Mouse (Mus musculus): ENCODE measurements around the gene Samd4b. TPM values are rescaled to one million over a fixed set of nuclear protein-coding genes. Genes with fewer than 3 reads are reported as not detected.

The Samd4b gene
- total and polyA plus RNA-seq, 3 experiments, result 4.4 to 88.8 (median 75.9) TPM

GRCm38 (mm10) chr7:28562371-28562770, 35.6 kb downstream of the Samd4b start:
- ATAC-seq (ENCODE audit: extremely low read depth, insufficient number of reproducible peaks, low FRiP score, poor library complexity, severe bottlenecking) (no peak), DNase-seq (ENCODE audit: low spot score) (no peak)
- Histone ChIP-seq H3K9me3 (replicated peaks) (no peaks in the 10 kb centered on the region), H3K4me3 (ENCODE audit: low read depth, low read length) (no peak overlapping the region), H3K4me1 (ENCODE audit: insufficient read depth, low read depth, low read length) (peaks cover 34% of the 10 kb centered on the region), H3K36me3 (replicated peaks) (peaks cover 94% of the 10 kb centered on the region), H3K27me3 (ENCODE audit: insufficient read depth, low read length) (no peaks in the 10 kb centered on the region)
- TF ChIP-seq GATA1 (IDR thresholded peaks at IDR 0.05; ENCODE audit: borderline replicate concordance, low read length) (no peak), GATA2 (IDR thresholded peaks at IDR 0.05; ENCODE audit: borderline replicate concordance, low read depth, low read length) (no peak), TAL1 (conservative IDR thresholded peaks at IDR 0.05; ENCODE audit: low read depth, low read length) (no peak), POLR2AphosphoS5 (IDR thresholded peaks at IDR 0.05; ENCODE audit: insufficient replicate concordance, low read depth, low read length) (no peak), CTCF (IDR thresholded peaks at IDR 0.05; ENCODE audit: low read depth, low read length) (no peak)

- H3K4me3 ChIP-seq (ENCODE audit: low read depth, low read length), result no peak overlapping the region
- DNase-seq (ENCODE audit: low spot score) (no peak), ATAC-seq (ENCODE audit: extremely low read depth, insufficient number of reproducible peaks, low FRiP score, poor library complexity, severe bottlenecking) (no peak)
- peaks cover 93% of the 10 kb centered on the region for H3K36me3 ChIP-seq (replicated peaks)
- no peaks in the 10 kb centered on the region for H3K27me3 ChIP-seq (ENCODE audit: insufficient read depth, low read length)
- H3K4me1 ChIP-seq (ENCODE audit: insufficient read depth, low read depth, low read length), result peaks cover 37% of the 10 kb centered on the region
- no peaks in the 10 kb centered on the region for H3K9me3 ChIP-seq (replicated peaks)
- TF ChIP-seq TAL1 (conservative IDR thresholded peaks at IDR 0.05; ENCODE audit: low read depth, low read length) (no peak), CTCF (IDR thresholded peaks at IDR 0.05; ENCODE audit: low read depth, low read length) (no peak), GATA2 (IDR thresholded peaks at IDR 0.05; ENCODE audit: borderline replicate concordance, low read depth, low read length) (no peak), POLR2AphosphoS5 (IDR thresholded peaks at IDR 0.05; ENCODE audit: insufficient replicate concordance, low read depth, low read length) (no peak), GATA1 (IDR thresholded peaks at IDR 0.05; ENCODE audit: borderline replicate concordance, low read length) (no peak)
Measured at GRCm38 (mm10) chr7:28561967-28562366, 36.0 kb downstream of the Samd4b start.

GRCm38 (mm10) chr7:28560856-28561255, 37.1 kb downstream of the Samd4b start:
- H3K4me1 ChIP-seq (ENCODE audit: insufficient read depth, low read depth, low read length), result peaks cover 41% of the 10 kb centered on the region
- DNase-seq (ENCODE audit: low spot score) (no peak), ATAC-seq (ENCODE audit: extremely low read depth, insufficient number of reproducible peaks, low FRiP score, poor library complexity, severe bottlenecking) (no peak)
- TF ChIP-seq POLR2AphosphoS5 (IDR thresholded peaks at IDR 0.05; ENCODE audit: insufficient replicate concordance, low read depth, low read length), result no peak
- no peak for TF ChIP-seq TAL1 (conservative IDR thresholded peaks at IDR 0.05; ENCODE audit: low read depth, low read length)
- TF ChIP-seq CTCF (IDR thresholded peaks at IDR 0.05; ENCODE audit: low read depth, low read length), result no peak
- TF ChIP-seq GATA2 (IDR thresholded peaks at IDR 0.05; ENCODE audit: borderline replicate concordance, low read depth, low read length), result no peak
- TF ChIP-seq GATA1 (IDR thresholded peaks at IDR 0.05; ENCODE audit: borderline replicate concordance, low read length), result no peak
- no peaks in the 10 kb centered on the region for H3K9me3 ChIP-seq (replicated peaks)
- H3K4me3 ChIP-seq (ENCODE audit: low read depth, low read length), result no peak overlapping the region
- peaks cover 84% of the 10 kb centered on the region for H3K36me3 ChIP-seq (replicated peaks)
- no peaks in the 10 kb centered on the region for H3K27me3 ChIP-seq (ENCODE audit: insufficient read depth, low read length)

GRCm38 (mm10) chr7:28558486-28558885, 39.5 kb downstream of the Samd4b start:
- Histone ChIP-seq H3K27me3 (ENCODE audit: insufficient read depth, low read length) (no peaks in the 10 kb centered on the region), H3K4me1 (ENCODE audit: insufficient read depth, low read depth, low read length) (peaks cover 41% of the 10 kb centered on the region), H3K9me3 (replicated peaks) (no peaks in the 10 kb centered on the region), H3K36me3 (replicated peaks) (peaks cover 60% of the 10 kb centered on the region), H3K4me3 (ENCODE audit: low read depth, low read length) (no peak overlapping the region; the same call in 1 of the 2 replicates)
- DNase-seq (ENCODE audit: low spot score), result no peak
- TF ChIP-seq TAL1 (conservative IDR thresholded peaks at IDR 0.05; ENCODE audit: low read depth, low read length) (no peak), GATA1 (IDR thresholded peaks at IDR 0.05; ENCODE audit: borderline replicate concordance, low read length) (no peak), CTCF (IDR thresholded peaks at IDR 0.05; ENCODE audit: low read depth, low read length) (no peak), POLR2AphosphoS5 (IDR thresholded peaks at IDR 0.05; ENCODE audit: insufficient replicate concordance, low read depth, low read length) (no peak), GATA2 (IDR thresholded peaks at IDR 0.05; ENCODE audit: borderline replicate concordance, low read depth, low read length) (no peak)
- ATAC-seq (ENCODE audit: extremely low read depth, insufficient number of reproducible peaks, low FRiP score, poor library complexity, severe bottlenecking), result no peak

- H3K36me3 ChIP-seq (replicated peaks), result peaks cover 53% of the 10 kb centered on the region
- H3K27me3 ChIP-seq (ENCODE audit: insufficient read depth, low read length), result peaks cover 4% of the 10 kb centered on the region; the same call in 1 of the 2 replicates
- TF ChIP-seq CTCF (IDR thresholded peaks at IDR 0.05; ENCODE audit: low read depth, low read length) (no peak), GATA1 (IDR thresholded peaks at IDR 0.05; ENCODE audit: borderline replicate concordance, low read length) (no peak), TAL1 (conservative IDR thresholded peaks at IDR 0.05; ENCODE audit: low read depth, low read length) (peak; percentile 68), GATA2 (IDR thresholded peaks at IDR 0.05; ENCODE audit: borderline replicate concordance, low read depth, low read length) (no peak), POLR2AphosphoS5 (IDR thresholded peaks at IDR 0.05; ENCODE audit: insufficient replicate concordance, low read depth, low read length) (no peak)
- H3K4me1 ChIP-seq (ENCODE audit: insufficient read depth, low read depth, low read length), result peaks cover 38% of the 10 kb centered on the region
- peak; percentile 63; the same call in 1 of the 2 replicates for ATAC-seq (ENCODE audit: extremely low read depth, insufficient number of reproducible peaks, low FRiP score, poor library complexity, severe bottlenecking)
- no peaks in the 10 kb centered on the region for H3K9me3 ChIP-seq (replicated peaks)
- H3K4me3 ChIP-seq (ENCODE audit: low read depth, low read length), result peak overlapping the region; percentile 37; the same call in 1 of the 2 replicates
- peak; percentile 37 for DNase-seq (ENCODE audit: low spot score)
Measured at GRCm38 (mm10) chr7:28557708-28558107, 40.2 kb downstream of the Samd4b start.

GRCm38 (mm10) chr7:28557069-28557468, 40.9 kb downstream of the Samd4b start:
- Histone ChIP-seq H3K36me3 (replicated peaks) (peaks cover 46% of the 10 kb centered on the region), H3K4me1 (ENCODE audit: insufficient read depth, low read depth, low read length) (peaks cover 31% of the 10 kb centered on the region), H3K27me3 (ENCODE audit: insufficient read depth, low read length) (peaks cover 8% of the 10 kb centered on the region; the same call in 1 of the 2 replicates), H3K4me3 (ENCODE audit: low read depth, low read length) (no peak overlapping the region), H3K9me3 (replicated peaks) (no peaks in the 10 kb centered on the region)
- DNase-seq (ENCODE audit: low spot score) (no peak), ATAC-seq (ENCODE audit: extremely low read depth, insufficient number of reproducible peaks, low FRiP score, poor library complexity, severe bottlenecking) (no peak)
- TF ChIP-seq GATA1 (IDR thresholded peaks at IDR 0.05; ENCODE audit: borderline replicate concordance, low read length) (no peak), TAL1 (conservative IDR thresholded peaks at IDR 0.05; ENCODE audit: low read depth, low read length) (no peak), POLR2AphosphoS5 (IDR thresholded peaks at IDR 0.05; ENCODE audit: insufficient replicate concordance, low read depth, low read length) (no peak), GATA2 (IDR thresholded peaks at IDR 0.05; ENCODE audit: borderline replicate concordance, low read depth, low read length) (no peak), CTCF (IDR thresholded peaks at IDR 0.05; ENCODE audit: low read depth, low read length) (no peak)
